Mouse (Mus musculus) embryonic facial prominence, embryonic 10.5 days (tissue): ENCODE results near the gene Btbd35f6. TPM values are rescaled to one million over a fixed set of nuclear protein-coding genes. Genes with fewer than 3 reads are reported as not detected.
"Not testable (repeated sequence)": the region's sequence is repeated elsewhere in the genome, so short reads cannot be mapped to it uniquely, and the experiment has no call there.

ENCODE experiments used
- DNase-seq: peaks from one replicate; pipeline ENCODE4 v3.0.0-alpha.2; 2017; ENCODE audit warnings: low spot score
- H3K27ac ChIP-seq: fragments of 300-500 bp; sonication (generic); replicated peaks from 2 replicates; pipeline ENCODE4 v1.5.1; 2016; ENCODE audit warnings: mild to moderate bottlenecking
- H3K27me3 ChIP-seq: fragments of 300-500 bp; sonication (generic); replicated peaks from 2 replicates; pipeline ENCODE4 v1.6.1; 2016; ENCODE audit warnings: low read depth, mild to moderate bottlenecking; ENCODE audit not compliant: poor library complexity, severe bottlenecking
- H3K36me3 ChIP-seq: fragments of 300-500 bp; sonication (generic); replicated peaks from 2 replicates; pipeline ENCODE4 v1.6.1; 2016; ENCODE audit warnings: mild to moderate bottlenecking, moderate library complexity
- H3K4me1 ChIP-seq: fragments of 300-500 bp; sonication (generic); 2 replicates; pipeline ENCODE4 v1.6.1; 2016
- H3K4me3 ChIP-seq: fragments of 300-500 bp; sonication (generic); 2 replicates; pipeline ENCODE4 v1.5.1; 2016; ENCODE audit warnings: mild to moderate bottlenecking, moderate library complexity
- H3K9me3 ChIP-seq: fragments of 300-500 bp; sonication (generic); 2 replicates; pipeline ENCODE4 v1.6.1; 2016; ENCODE audit warnings: mild to moderate bottlenecking
- WGBS: fragments of 180-500 bp; shearing (Covaris S2); methylation state at CpG from one replicate; pipeline ENCODE4 v1.1.7; 2016; 5-methylcytosine and 5-hydroxymethylcytosine counted together
- polyA plus RNA-seq: library from polyadenylated mRNA; unstranded; fragments of >200 nt; fragmentation: Nextera tagmentation; extraction: Ambion mirVana; gene quantifications from 2 replicates; pipeline ENCODE4 v1.2.1, GENCODE M21; 2016

The Btbd35f6 gene
- polyA plus RNA-seq = not detected in 2 replicates

GRCm38 (mm10) chrX:33956440-33956839, at the start of gene Btbd35f6:
TSS of gene Btbd35f6 (minus strand) at chrX:33956540.
- WGBS = 70% methylated on average over 2 of the region's 4 CpGs
- H3K4me1 ChIP-seq, H3K4me3 ChIP-seq, H3K27ac ChIP-seq, H3K36me3 ChIP-seq, H3K27me3 ChIP-seq, H3K9me3 ChIP-seq, DNase-seq: not testable (repeated sequence)

- not testable (repeated sequence) for H3K27me3 ChIP-seq, H3K36me3 ChIP-seq, H3K4me3 ChIP-seq, H3K9me3 ChIP-seq, DNase-seq, H3K27ac ChIP-seq, H3K4me1 ChIP-seq
Measured at GRCm38 (mm10) chrX:33986716-33987115, 30.4 kb upstream of the Btbd35f6 start, which contains the start of gene Gm21870. TSS of gene Gm21870 (minus strand) at chrX:33986816.

GRCm38 (mm10) chrX:33930216-33930615, 26.1 kb downstream of the Btbd35f6 start:
- H3K36me3 ChIP-seq, H3K27me3 ChIP-seq, H3K4me1 ChIP-seq, H3K27ac ChIP-seq, DNase-seq, H3K4me3 ChIP-seq: not testable (repeated sequence)
- no CpG with 5 or more reads among the region's 1 CpGs for WGBS
- peaks cover 38% of the 10 kb centered on the region for H3K9me3 ChIP-seq

- not testable (repeated sequence) for H3K27me3 ChIP-seq, H3K36me3 ChIP-seq, DNase-seq, H3K4me1 ChIP-seq, H3K27ac ChIP-seq, H3K4me3 ChIP-seq
- peaks cover 41% of the 10 kb centered on the region for H3K9me3 ChIP-seq
- 85% methylated on average over 4 of the region's 4 CpGs for WGBS
Measured at GRCm38 (mm10) chrX:33928225-33928624, 28.1 kb downstream of the Btbd35f6 start.

- DNase-seq, H3K27ac ChIP-seq, H3K36me3 ChIP-seq, H3K4me3 ChIP-seq, H3K4me1 ChIP-seq, H3K27me3 ChIP-seq: not testable (repeated sequence)
- peaks cover 52% of the 10 kb centered on the region for H3K9me3 ChIP-seq
- no CpG with 5 or more reads among the region's 1 CpGs for WGBS
Measured at GRCm38 (mm10) chrX:33926344-33926743, 30.0 kb downstream of the Btbd35f6 start.

GRCm38 (mm10) chrX:33925420-33925819, 30.9 kb downstream of the Btbd35f6 start:
- not testable (repeated sequence) for H3K36me3 ChIP-seq, DNase-seq, H3K4me1 ChIP-seq, H3K27me3 ChIP-seq, H3K27ac ChIP-seq, H3K4me3 ChIP-seq
- H3K9me3 ChIP-seq = peaks cover 49% of the 10 kb centered on the region
- 82% methylated on average over 2 of the region's 2 CpGs for WGBS

Other genes starting within 250 kb of the Btbd35f6 start
- gene Gm21870, start 30.3 kb upstream of the Btbd35f6 start, polyA plus RNA-seq = not detected in 2 replicates
- not detected in 2 replicates for gene Btbd35f9, start 205.0 kb upstream of the Btbd35f6 start, polyA plus RNA-seq